Mouse (Mus musculus) midbrain, embryonic 15.5 days (tissue): ENCODE measurements around the gene Ice1. TPM values are rescaled to one million over a fixed set of nuclear protein-coding genes. Genes with fewer than 3 reads are reported as not detected.

ENCODE experiments used
- ATAC-seq: fragments of 200-750 bp; cut with Nextera tagmentation; replicated peaks from 2 replicates; pipeline ENCODE4 v1.8.0; 2017; ENCODE audit warnings: moderate TSS enrichment
- H3K27ac ChIP-seq: fragments of 300-500 bp; sonication (generic); 2 replicates; pipeline ENCODE4 v1.5.1; 2015; ENCODE audit warnings: mild to moderate bottlenecking, inconsistent platforms
- H3K27me3 ChIP-seq: fragments of 300-500 bp; sonication (generic); replicated peaks from 2 replicates; pipeline ENCODE4 v1.6.1; 2015; ENCODE audit warnings: inconsistent platforms
- H3K36me3 ChIP-seq: fragments of 300-500 bp; sonication (generic); replicated peaks from 2 replicates; pipeline ENCODE4 v1.6.1; 2015; ENCODE audit warnings: inconsistent platforms
- H3K4me1 ChIP-seq: fragments of 300-500 bp; sonication (generic); 2 replicates; pipeline ENCODE4 v1.6.1; 2015; ENCODE audit warnings: inconsistent platforms
- H3K4me2 ChIP-seq: fragments of 300-500 bp; sonication (generic); 2 replicates; pipeline ENCODE4 v1.6.1; 2015; ENCODE audit warnings: inconsistent platforms, mild to moderate bottlenecking, moderate library complexity
- H3K4me3 ChIP-seq: fragments of 300-500 bp; sonication (generic); 2 replicates; pipeline ENCODE4 v1.5.1; 2015; ENCODE audit warnings: mild to moderate bottlenecking, inconsistent platforms
- H3K9ac ChIP-seq: fragments of 300-500 bp; sonication (generic); 2 replicates; pipeline ENCODE4 v1.6.1; 2015; ENCODE audit warnings: mild to moderate bottlenecking, inconsistent platforms
- H3K9me3 ChIP-seq: fragments of 300-500 bp; sonication (generic); 2 replicates; pipeline ENCODE4 v1.6.1; 2016; ENCODE audit warnings: inconsistent platforms
- WGBS: fragments of 180-500 bp; shearing (Covaris S2); methylation state at CpG from one replicate; pipeline ENCODE4 v1.1.7; 2015; ENCODE audit warnings: mixed read lengths; 5-methylcytosine and 5-hydroxymethylcytosine counted together
- polyA plus RNA-seq: library from polyadenylated mRNA; unstranded; fragments of >200 nt; fragmentation: Nextera tagmentation; extraction: Ambion mirVana; gene quantifications from 2 replicates; pipeline ENCODE4 v1.2.1, GENCODE M21; 2015

Ice1 gene
- polyA plus RNA-seq, 1 experiment from 2014 or later, result 40.1 TPM

DNA sequence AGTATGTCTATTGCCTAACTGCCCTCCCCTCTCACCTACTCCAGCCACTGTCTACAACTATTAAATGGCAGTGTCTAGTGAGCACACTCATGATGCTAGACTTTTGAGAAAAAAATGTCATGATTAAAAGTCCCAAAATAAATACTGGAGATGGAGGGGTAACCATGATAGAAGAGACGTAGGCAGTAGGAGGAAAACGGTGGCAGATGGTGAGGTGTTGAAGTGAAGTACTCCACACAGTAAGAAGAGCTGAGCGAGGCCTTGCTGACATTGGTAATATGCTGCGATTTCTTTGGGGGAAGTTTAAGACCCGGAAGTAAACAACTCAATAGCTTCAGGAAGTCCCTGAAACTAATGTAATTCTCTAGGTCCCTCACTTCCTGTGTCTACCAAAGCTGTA lies 104.0 kb downstream of the Ice1 start:
- ATAC-seq, result no peak
- H3K4me3 ChIP-seq, result no peak overlapping the region
- no peaks in the 10 kb centered on the region for H3K27me3 ChIP-seq
- H3K27ac ChIP-seq, result no peak overlapping the region
- no peak overlapping the region for H3K9ac ChIP-seq
- no peaks in the 10 kb centered on the region for H3K36me3 ChIP-seq
- 93% methylated on average over 5 of the region's 5 CpGs for whole genome bisulfite sequencing
- H3K9me3 ChIP-seq, result no peaks in the 10 kb centered on the region
- H3K4me1 ChIP-seq, result no peaks in the 10 kb centered on the region
- H3K4me2 ChIP-seq, result no peak overlapping the region

DNA sequence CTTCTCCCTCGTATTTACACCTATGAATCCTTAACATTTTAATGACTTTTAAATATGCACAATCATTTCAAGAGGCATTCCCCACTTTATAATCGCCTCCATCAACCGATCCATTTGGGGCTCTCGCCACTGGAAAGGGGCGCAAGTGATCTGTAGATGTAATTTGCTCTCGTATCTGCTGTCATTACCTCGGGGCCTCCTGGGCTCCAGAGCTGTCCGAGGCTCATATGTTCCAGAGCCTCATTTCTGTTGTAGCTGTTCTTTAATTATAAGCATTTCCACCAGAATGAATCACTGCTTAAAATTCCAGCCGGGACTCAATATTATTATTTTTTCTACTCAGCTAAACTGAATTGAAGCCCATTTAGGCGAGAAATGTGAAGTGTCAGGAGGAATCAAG lies 104.7 kb downstream of the Ice1 start:
- ATAC-seq, result no peak

DNA sequence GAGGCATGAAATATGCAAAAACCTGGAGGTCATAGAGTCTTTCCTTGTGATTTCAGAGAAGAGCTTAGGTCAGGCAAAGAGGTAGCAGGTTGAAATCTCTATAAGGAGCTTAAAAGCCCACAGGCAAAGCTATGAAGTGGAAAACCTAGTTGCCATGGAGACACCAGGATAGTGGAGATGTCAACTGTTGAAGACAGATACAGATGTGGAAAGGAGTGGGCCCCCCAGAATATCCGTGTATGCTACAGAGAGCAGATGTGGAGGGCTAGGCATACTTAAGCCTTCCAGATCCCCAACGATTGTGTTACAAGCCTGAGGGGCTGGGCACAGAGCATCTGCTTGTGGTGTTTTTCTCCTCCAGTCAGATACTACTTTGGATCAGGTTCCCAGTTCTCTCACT lies 119.8 kb downstream of the Ice1 start:
- Histone ChIP-seq H3K27ac (no peak overlapping the region), H3K4me3 (no peak overlapping the region), H3K4me1 (peaks cover 6% of the 10 kb centered on the region; the same call in 1 of the 2 replicates), H3K4me2 (no peak overlapping the region), H3K9me3 (no peaks in the 10 kb centered on the region), H3K9ac (no peak overlapping the region), H3K27me3 (no peaks in the 10 kb centered on the region), H3K36me3 (no peaks in the 10 kb centered on the region)
- ATAC-seq, result peak; percentile 85; the same call in 1 of the 2 replicates
- 31% methylated on average over 2 of the region's 2 CpGs for WGBS

More for the DNA sequence above, 104.7 kb downstream of the Ice1 start:
- H3K27me3 ChIP-seq, result no peaks in the 10 kb centered on the region
- H3K4me2 ChIP-seq, result no peak overlapping the region
- H3K36me3 ChIP-seq, result no peaks in the 10 kb centered on the region
- no peak overlapping the region for H3K9ac ChIP-seq
- no peak overlapping the region for H3K27ac ChIP-seq
- WGBS, result 69% methylated on average over 10 of the region's 10 CpGs
- H3K4me1 ChIP-seq, result no peaks in the 10 kb centered on the region
- H3K4me3 ChIP-seq, result no peak overlapping the region
- H3K9me3 ChIP-seq, result no peaks in the 10 kb centered on the region

DNA sequence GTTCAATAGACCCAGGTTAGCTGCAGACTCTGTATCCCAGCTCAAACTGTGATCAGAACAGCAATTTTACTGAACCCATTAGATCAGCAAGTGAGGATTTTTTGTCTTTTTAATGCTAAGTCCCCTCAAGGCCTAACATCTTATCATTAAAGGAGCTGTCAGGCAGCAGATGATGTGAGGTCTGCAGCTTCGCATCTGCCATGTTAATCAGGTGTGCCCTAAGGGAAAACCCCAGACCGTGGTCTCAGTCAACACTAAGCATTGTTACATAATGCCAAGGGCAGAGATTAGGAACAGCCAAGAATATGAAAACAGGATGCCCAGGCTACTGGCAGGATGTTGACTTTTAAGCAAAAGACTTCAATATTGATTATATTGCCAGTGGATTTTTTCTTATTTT lies 122.4 kb downstream of the Ice1 start:
- H3K27ac ChIP-seq, result no peak overlapping the region; the same call in 1 of the 2 replicates
- ATAC-seq, result no peak; the same call in 1 of the 2 replicates

DNA sequence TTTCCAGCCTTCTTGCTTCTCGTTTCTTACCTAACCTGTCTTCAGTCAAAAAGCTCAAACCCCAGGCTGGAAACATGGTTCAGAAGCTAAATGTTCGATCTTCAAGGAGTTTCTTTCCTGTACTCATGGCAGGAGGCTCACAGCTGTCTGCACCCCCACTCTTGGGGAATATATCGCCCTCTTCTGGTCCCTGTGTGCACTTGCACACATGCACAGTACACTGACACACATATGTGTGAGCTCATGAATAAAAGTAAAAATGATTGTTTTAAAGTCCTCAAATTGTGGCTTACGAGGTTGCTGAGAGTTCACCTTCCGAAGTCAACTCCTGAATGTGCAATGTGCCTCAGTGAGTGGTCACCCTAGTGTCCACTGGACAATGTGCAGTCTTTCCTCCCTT lies 127.2 kb downstream of the Ice1 start:
- WGBS, result 81% methylated on average over 5 of the region's 5 CpGs
- ATAC-seq, result no peak
- no peak overlapping the region for H3K4me3 ChIP-seq
- no peak overlapping the region for H3K4me2 ChIP-seq
- no peaks in the 10 kb centered on the region for H3K9me3 ChIP-seq
- no peak overlapping the region for H3K27ac ChIP-seq
- no peaks in the 10 kb centered on the region for H3K36me3 ChIP-seq
- H3K4me1 ChIP-seq, result peaks cover 17% of the 10 kb centered on the region
- H3K9ac ChIP-seq, result no peak overlapping the region
- no peaks in the 10 kb centered on the region for H3K27me3 ChIP-seq

More for the DNA sequence above, 122.4 kb downstream of the Ice1 start:
- H3K9me3 ChIP-seq, result no peaks in the 10 kb centered on the region
- peaks cover 6% of the 10 kb centered on the region; the same call in 1 of the 2 replicates for H3K4me1 ChIP-seq
- WGBS, result 37% methylated on average over 2 of the region's 2 CpGs
- H3K4me3 ChIP-seq, result no peak overlapping the region
- no peaks in the 10 kb centered on the region for H3K36me3 ChIP-seq
- no peak overlapping the region for H3K9ac ChIP-seq
- H3K4me2 ChIP-seq, result no peak overlapping the region
- no peaks in the 10 kb centered on the region for H3K27me3 ChIP-seq

DNA sequence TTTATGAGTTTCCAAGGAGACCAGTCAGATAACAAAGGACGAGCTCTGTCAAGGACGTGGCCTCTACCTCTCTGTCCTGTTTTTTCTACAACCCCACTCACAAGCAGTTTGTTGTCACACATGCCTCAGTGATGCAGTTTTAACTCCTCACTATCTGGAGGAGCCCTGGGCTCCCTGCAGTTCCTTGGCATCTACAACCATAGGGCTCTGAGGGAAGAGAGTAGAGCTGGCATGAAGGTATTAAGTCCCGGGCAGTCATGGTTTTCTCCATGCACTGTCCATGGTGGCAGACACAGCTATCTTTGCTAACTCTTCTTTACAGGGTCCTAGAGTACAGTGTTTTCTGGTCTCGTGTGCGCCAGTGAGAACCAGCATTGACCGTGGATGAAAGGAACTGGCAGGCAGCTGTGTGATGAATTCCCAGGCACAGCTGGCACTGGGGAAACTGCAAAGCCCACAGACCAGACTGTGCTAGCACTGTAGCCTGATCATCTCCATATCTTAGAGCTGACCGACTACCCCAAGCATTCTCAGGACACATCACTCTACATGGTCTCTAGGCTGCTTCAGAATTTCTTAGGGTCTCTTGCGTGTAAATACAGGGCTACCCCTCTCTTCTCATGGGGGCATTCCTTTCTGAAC lies 127.9 kb downstream of the Ice1 start:
- H3K4me1 ChIP-seq, result peaks cover 11% of the 10 kb centered on the region
- no peak overlapping the region for H3K9ac ChIP-seq
- no peak overlapping the region for H3K27ac ChIP-seq
- peak; percentile 54; the same call in 1 of the 2 replicates for ATAC-seq
- no peak overlapping the region for H3K4me3 ChIP-seq
- no peaks in the 10 kb centered on the region for H3K9me3 ChIP-seq
- H3K36me3 ChIP-seq, result no peaks in the 10 kb centered on the region
- no peak overlapping the region for H3K4me2 ChIP-seq
- 68% methylated on average over 8 of the region's 8 CpGs for WGBS
- no peaks in the 10 kb centered on the region for H3K27me3 ChIP-seq

DNA sequence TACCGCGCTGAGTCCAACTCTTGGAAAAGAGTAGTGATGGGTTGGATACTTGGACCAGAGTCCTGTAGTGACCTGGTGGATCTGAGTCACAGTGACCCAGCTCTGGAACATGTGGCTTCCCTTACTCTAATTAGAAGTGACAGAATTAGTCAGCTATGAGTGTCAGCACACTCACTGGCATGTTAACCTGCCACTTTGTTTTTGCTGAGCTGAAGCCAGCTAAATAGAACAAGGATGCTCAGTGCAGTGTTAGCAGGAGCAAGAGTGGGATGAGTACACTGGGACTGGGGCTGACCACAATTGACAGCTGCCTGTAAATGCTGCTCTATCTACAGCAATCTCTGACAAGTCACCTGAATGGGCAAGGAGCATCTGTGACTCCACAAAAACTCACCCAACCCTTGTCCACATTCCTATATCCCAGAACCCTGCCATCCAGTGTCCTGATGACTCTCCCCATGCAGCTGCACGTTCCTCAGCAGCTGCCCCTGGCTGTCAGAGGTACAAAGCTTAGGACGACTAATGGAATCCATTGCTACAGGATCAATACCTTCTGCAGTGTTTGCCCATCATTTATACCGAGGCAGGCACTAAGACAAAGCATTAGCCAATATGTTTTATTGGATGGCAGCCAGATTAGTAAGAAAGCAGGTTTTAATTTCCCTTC lies 128.6 kb downstream of the Ice1 start:
- 58% methylated on average over 5 of the region's 5 CpGs for WGBS
- H3K9me3 ChIP-seq, result no peaks in the 10 kb centered on the region
- no peak overlapping the region for H3K27ac ChIP-seq
- ATAC-seq, result peak; percentile 67
- no peak overlapping the region for H3K4me2 ChIP-seq
- peaks cover 11% of the 10 kb centered on the region for H3K4me1 ChIP-seq
- H3K27me3 ChIP-seq, result no peaks in the 10 kb centered on the region
- no peak overlapping the region for H3K4me3 ChIP-seq
- H3K36me3 ChIP-seq, result no peaks in the 10 kb centered on the region
- H3K9ac ChIP-seq, result no peak overlapping the region

Other genes with a start within 250 kb of the Ice1 start
- 1.9 and 2.4 TPM in 2 replicates for gene Adamts16, start 204.2 kb upstream of the Ice1 start, polyA plus RNA-seq